Mouse (Mus musculus) liver, embryonic 13.5 days (tissue): ENCODE results near the gene Cdhr2. TPM values are rescaled to one million over a fixed set of nuclear protein-coding genes. Genes with fewer than 3 reads are reported as not detected.

Experiments
- ATAC-seq: fragments of 200-750 bp; cut with Nextera tagmentation; 2 replicates; pipeline ENCODE4 v1.8.0; 2017; ENCODE audit warnings: low read depth, mild to moderate bottlenecking, moderate number of reproducible peaks, moderate library complexity
- DNase-seq: peaks from one replicate; pipeline ENCODE4 v3.0.0; 2022
- H3K27ac ChIP-seq: fragments of 300-500 bp; sonication (generic); 2 replicates; pipeline ENCODE4 v1.5.1; 2015; ENCODE audit warnings: moderate library complexity, mild to moderate bottlenecking, inconsistent platforms
- H3K27me3 ChIP-seq: fragments of 300-500 bp; sonication (generic); 2 replicates; pipeline ENCODE4 v1.6.1; 2015; ENCODE audit warnings: mild to moderate bottlenecking, inconsistent platforms
- H3K36me3 ChIP-seq: fragments of 300-500 bp; sonication (generic); 2 replicates; pipeline ENCODE4 v1.6.1; 2015; ENCODE audit warnings: mild to moderate bottlenecking, inconsistent platforms
- H3K4me1 ChIP-seq: fragments of 300-500 bp; sonication (generic); replicated peaks from 2 replicates; pipeline ENCODE4 v1.6.1; 2015; ENCODE audit warnings: inconsistent platforms
- H3K4me2 ChIP-seq: fragments of 300-500 bp; sonication (generic); 2 replicates; pipeline ENCODE4 v1.6.1; 2015; ENCODE audit warnings: inconsistent platforms, mild to moderate bottlenecking, moderate library complexity
- H3K4me3 ChIP-seq: fragments of 300-500 bp; sonication (generic); replicated peaks from 2 replicates; pipeline ENCODE4 v1.5.1; 2015; ENCODE audit warnings: mild to moderate bottlenecking, inconsistent platforms
- H3K9ac ChIP-seq: fragments of 300-500 bp; sonication (generic); 2 replicates; pipeline ENCODE4 v1.6.1; 2015; ENCODE audit warnings: mild to moderate bottlenecking, inconsistent platforms
- H3K9me3 ChIP-seq: fragments of 300-500 bp; sonication (generic); replicated peaks from 2 replicates; pipeline ENCODE4 v1.6.1; 2016; ENCODE audit warnings: inconsistent platforms
- WGBS: fragments of 180-500 bp; shearing (Covaris S2); methylation state at CpG from one replicate; pipeline ENCODE4 v1.1.7; 2015; ENCODE audit not compliant: insufficient replicate concordance; 5-methylcytosine and 5-hydroxymethylcytosine counted together
- polyA plus RNA-seq: library from polyadenylated mRNA; unstranded; fragments of >200 nt; fragmentation: Nextera tagmentation; extraction: Ambion mirVana; gene quantifications from 2 replicates; pipeline ENCODE4 v1.2.1, GENCODE M21; 2015

Cdhr2 gene
- polyA plus RNA-seq, 1 experiment from 2014 or later: 7.8 TPM

DNA sequence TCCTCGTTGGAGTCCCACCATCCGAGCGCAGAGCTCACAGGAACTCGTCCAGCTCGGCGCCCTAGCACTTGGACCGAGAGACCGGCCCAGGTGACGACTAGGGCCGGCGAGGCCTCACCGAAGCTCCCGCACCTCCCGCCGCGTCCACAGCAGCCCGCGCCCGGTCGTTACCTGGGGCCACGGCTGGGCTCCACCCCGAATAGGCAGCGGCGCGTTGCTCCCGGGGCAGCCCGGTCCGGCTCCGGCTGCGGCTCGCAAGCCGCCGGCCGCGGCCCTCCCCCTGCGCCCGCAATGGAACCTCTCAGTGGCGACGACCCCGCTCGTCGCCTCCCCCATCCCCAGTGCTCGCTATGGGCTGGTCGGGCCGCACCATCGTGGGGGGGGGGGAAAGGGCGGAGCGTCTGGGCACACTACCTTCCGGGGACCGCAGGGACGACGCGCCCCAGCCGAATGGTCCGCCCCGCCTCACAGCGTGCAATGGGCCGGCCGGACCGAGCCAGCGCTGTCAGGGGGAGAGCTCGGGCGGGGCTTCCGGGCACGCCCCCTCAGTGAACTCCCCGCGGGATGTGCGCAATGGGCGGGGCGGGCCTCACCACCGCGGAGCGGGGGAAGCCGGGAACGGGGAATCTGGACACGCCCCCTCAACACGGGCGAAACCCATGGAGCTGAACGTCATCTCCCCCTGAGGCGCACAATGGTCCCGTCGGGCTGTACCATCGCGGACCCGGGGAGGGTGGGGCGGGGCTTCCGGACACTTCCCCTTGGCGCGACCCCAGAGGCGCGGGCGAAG lies 7.5 kb upstream of the Cdhr2 start, which contains the start of gene Rnf44:
Gene Rnf44 (minus strand): TSS at position 350 of the 790 bp plus-strand sequence.
- DNase-seq (peak; percentile 99), ATAC-seq (peak; percentile 96)
- WGBS: under 1% methylated on average over 92 of the region's 92 CpGs
- Histone ChIP-seq H3K4me1 (peaks cover 54% of the 10 kb centered on the region), H3K27ac (peak within 1 kb of the TSS; percentile 95), H3K4me3 (peak within 1 kb of the TSS; percentile 93), H3K36me3 (peaks cover 4% of the 10 kb centered on the region), H3K4me2 (peak within 1 kb of the TSS; percentile 96), H3K27me3 (no peaks in the 10 kb centered on the region), H3K9me3 (no peaks in the 10 kb centered on the region), H3K9ac (peak within 1 kb of the TSS; percentile 97)

DNA sequence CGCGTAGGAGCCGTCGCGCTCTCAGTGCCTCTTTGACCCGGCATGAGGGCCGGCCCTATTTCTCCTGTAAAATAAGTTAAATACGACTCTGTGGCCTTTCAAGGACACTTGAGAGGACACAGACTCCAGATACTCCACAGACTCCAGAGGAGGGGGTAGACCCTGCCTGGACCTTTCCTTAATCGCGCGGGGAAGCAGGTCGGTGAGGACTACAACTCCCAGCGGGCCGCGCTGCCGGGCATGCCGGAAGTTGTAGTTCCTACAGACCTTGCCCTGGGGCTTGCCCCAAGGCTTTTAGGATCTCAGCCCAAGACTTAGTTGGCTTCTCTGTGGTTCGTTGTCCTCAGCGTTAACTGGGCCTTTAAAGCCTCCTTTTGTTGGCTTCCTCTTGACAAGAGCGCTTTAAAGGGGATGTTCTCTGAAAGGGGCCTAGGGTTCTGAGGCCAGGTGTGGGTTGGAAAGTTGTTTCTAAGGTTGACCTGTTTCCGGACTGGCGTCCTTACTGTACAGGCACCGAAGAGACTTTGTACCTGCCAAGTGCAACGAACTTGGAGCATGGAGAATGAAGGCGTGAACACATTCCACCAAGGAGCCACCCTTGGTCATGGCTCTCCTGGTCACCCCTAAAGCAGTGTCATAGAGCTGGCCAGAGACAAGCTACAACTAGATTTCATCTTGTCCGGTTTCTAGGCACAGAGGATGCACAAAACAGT lies 6.8 kb upstream of the Cdhr2 start:
- peak overlapping the region; percentile 93 for H3K4me3 ChIP-seq
- H3K27me3 ChIP-seq: no peaks in the 10 kb centered on the region
- no peaks in the 10 kb centered on the region for H3K9me3 ChIP-seq
- 14% methylated on average over 26 of the region's 26 CpGs for WGBS
- peaks cover 4% of the 10 kb centered on the region for H3K36me3 ChIP-seq
- peak overlapping the region; percentile 95 for H3K27ac ChIP-seq
- peak overlapping the region; percentile 96 for H3K4me2 ChIP-seq
- peaks cover 47% of the 10 kb centered on the region for H3K4me1 ChIP-seq
- peak; percentile 71 for ATAC-seq
- H3K9ac ChIP-seq: peak overlapping the region; percentile 77
- peak; percentile 85 for DNase-seq

DNA sequence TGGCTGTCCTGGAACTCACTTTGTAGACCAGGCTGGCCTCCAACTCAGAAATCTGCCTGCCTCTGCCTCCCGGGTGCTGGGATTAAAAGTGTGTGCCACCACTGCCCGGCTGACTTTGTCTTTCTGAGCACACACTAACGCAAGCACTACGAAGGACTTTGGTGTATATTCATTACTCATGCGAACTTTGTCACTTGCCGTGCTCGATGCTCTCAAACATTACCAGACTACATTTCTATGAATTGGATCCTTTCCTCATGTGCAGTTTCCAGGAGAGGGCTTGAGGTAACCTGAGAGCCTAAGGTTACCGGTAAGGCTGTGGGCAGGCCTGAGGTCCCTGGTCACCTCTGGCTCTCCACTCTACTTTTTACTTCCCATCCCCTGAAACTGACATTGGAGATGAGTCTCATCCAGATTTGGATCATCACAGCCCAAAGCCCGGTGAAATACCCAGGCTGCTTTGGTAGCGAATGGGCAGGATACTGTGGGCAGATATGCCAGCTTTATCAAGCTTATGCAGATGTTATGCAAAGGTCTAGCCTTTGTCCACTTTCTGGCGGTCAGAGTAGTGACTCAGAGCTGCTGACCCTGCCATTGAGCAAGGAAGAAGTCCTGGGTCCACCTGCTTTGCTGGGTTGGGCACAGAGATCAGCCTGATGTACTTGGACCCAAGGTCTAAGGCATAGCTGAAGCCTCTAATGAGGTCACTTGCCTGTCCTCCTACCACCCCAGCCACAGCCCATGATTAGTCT lies 5.6 kb upstream of the Cdhr2 start:
- Histone ChIP-seq H3K27ac (no peak overlapping the region), H3K4me3 (no peak overlapping the region), H3K4me2 (0 out of 2 replicates have a peak overlapping the region, but pooled peaks have one; percentile 12), H3K9ac (no peak overlapping the region), H3K9me3 (no peaks in the 10 kb centered on the region), H3K27me3 (no peaks in the 10 kb centered on the region), H3K4me1 (peaks cover 40% of the 10 kb centered on the region), H3K36me3 (peaks cover under 1% of the 10 kb centered on the region)
- no peak for ATAC-seq
- no peak for DNase-seq
- WGBS: 76% methylated on average over 11 of the region's 11 CpGs

DNA sequence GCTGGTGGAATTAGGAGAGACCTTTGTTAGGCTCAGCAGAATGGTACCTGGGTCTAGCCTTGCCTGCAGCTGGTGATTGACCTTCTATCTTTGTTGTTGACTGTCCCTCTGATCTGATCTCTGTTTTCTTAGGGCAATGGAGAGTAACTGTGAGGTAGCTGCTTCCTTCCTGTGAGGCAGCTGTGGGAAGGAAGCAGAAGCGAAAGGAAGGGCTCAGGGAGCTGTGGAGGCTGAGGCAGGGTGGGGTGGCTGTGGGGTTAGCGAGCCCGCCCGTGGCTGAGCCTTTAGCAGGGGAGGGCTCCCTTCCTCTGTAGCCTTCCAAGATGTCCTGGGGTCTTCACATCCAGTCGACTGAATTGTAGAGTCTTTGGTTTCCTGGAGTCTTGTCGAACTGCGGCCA lies 1.2 kb downstream of the Cdhr2 start:
- no peak overlapping the region for H3K4me3 ChIP-seq
- WGBS: 46% methylated on average over 7 of the region's 7 CpGs
- no peaks in the 10 kb centered on the region for H3K9me3 ChIP-seq
- no peaks in the 10 kb centered on the region for H3K36me3 ChIP-seq
- H3K27me3 ChIP-seq: no peaks in the 10 kb centered on the region
- H3K9ac ChIP-seq: peak overlapping the region; percentile 29; the same call in 1 of the 2 replicates
- DNase-seq (no peak), ATAC-seq (no peak)
- H3K4me1 ChIP-seq: peaks cover 19% of the 10 kb centered on the region; the same call in 1 of the 2 replicates
- peak overlapping the region; percentile 27; the same call in 1 of the 2 replicates for H3K4me2 ChIP-seq
- H3K27ac ChIP-seq: no peak overlapping the region

DNA sequence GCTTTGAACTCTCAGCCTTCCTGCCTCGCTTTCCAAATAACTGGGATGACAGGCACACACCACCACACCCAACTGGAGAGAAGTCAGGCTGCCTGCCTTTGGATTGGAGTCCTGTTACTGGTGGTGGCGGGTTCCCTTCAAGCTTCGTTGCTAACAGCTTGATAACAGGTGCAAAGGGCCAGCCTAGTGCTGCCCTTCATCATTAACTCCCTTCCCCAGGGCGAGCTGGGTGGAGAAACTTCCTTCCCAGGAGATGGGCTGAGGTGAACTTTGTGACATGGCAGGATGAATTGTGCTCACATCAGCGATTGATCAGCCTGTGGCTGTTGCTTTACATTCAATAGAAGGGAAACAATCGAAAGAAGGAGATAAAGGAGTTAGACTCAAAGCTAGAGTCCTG lies 3.6 kb downstream of the Cdhr2 start:
- no peaks in the 10 kb centered on the region for H3K9me3 ChIP-seq
- no peak overlapping the region for H3K27ac ChIP-seq
- ATAC-seq: no peak
- no peak overlapping the region for H3K9ac ChIP-seq
- peaks cover 19% of the 10 kb centered on the region; the same call in 1 of the 2 replicates for H3K4me1 ChIP-seq
- 42% methylated on average over 6 of the region's 6 CpGs for WGBS
- no peak overlapping the region for H3K4me2 ChIP-seq
- no peaks in the 10 kb centered on the region for H3K27me3 ChIP-seq
- DNase-seq: no peak
- no peaks in the 10 kb centered on the region for H3K36me3 ChIP-seq
- no peak overlapping the region for H3K4me3 ChIP-seq

DNA sequence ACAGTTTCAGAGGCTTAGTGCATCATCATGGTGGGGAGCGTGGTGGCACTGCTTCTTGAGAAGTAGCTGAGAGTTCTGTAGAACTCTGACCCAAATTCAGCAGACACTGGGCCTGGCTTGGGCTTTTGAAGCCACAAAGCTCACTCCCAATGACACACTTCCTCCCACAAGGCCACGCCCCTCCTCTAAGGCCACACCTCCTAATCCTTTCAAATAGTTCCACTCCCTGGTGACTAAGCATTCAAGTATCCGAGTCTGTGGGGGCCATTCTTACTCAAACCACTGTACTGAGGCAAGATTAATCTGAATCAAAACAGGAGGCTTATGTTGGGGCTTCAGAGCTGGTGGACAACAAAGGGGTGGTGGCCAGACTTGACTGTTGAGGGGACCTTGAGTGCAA lies 9.6 kb downstream of the Cdhr2 start:
- Histone ChIP-seq H3K4me3 (no peak overlapping the region), H3K36me3 (no peaks in the 10 kb centered on the region), H3K27me3 (no peaks in the 10 kb centered on the region), H3K4me1 (0 out of 2 replicates have a peak, but pooled peaks cover 3% of the 10 kb centered on the region), H3K9me3 (0 out of 2 replicates have a peak, but pooled peaks cover 4% of the 10 kb centered on the region), H3K27ac (no peak overlapping the region), H3K9ac (no peak overlapping the region), H3K4me2 (no peak overlapping the region)
- DNase-seq (no peak), ATAC-seq (no peak)
- WGBS: 50% methylated on average over 3 of the region's 3 CpGs

DNA sequence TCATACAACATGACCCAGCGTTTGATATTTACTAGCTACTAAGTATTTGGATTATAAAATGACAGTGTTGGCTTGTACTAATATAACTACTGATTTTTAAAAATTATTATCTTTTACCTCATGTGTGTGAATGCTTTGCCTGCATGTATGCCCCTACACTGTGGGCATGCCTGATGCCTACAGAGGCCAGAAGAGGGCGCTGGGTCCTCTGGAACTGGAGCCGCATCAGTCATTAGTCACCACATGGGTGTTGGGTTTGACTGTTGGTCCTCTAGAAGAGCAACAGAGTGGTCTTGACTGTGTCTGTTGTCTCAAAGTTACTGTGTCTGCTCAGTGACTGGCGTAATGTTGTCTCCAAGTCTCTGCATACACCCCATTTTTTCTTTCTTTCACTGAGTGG lies 13.1 kb downstream of the Cdhr2 start:
- H3K27me3 ChIP-seq: no peaks in the 10 kb centered on the region

DNA sequence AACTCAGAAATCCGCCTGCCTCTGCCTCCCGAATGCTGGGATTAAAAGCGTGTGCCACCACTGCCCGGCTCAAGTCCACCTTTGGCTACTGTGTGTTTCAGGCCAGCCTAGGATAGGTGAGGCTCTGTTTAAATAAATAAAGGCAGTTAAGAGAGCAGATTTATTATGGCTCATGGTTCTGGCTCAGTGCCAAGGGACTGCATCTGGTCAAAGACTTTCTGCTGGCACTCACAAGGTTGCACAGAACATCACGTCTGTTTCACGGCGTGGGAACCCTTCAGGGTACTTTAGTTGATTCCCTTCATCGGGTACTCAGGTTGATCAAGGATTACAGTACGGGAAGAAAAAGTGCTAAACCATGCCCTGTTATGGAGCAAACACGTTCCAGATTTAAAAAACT lies 13.7 kb downstream of the Cdhr2 start:
- ATAC-seq (no peak), DNase-seq (no peak)
- Histone ChIP-seq H3K4me1 (no peaks in the 10 kb centered on the region), H3K9me3 (0 out of 2 replicates have a peak, but pooled peaks cover 4% of the 10 kb centered on the region), H3K4me3 (no peak overlapping the region), H3K9ac (no peak overlapping the region), H3K36me3 (no peaks in the 10 kb centered on the region), H3K27me3 (no peaks in the 10 kb centered on the region), H3K4me2 (no peak overlapping the region), H3K27ac (no peak overlapping the region)
- WGBS: 62% methylated on average over 10 of the region's 10 CpGs

More for the DNA sequence above, 13.1 kb downstream of the Cdhr2 start:
- 30% methylated on average over 4 of the region's 4 CpGs for WGBS
- no peaks in the 10 kb centered on the region for H3K36me3 ChIP-seq
- 0 out of 2 replicates have a peak, but pooled peaks cover 4% of the 10 kb centered on the region for H3K9me3 ChIP-seq
- H3K4me3 ChIP-seq: no peak overlapping the region
- H3K4me1 ChIP-seq: no peaks in the 10 kb centered on the region
- no peak overlapping the region for H3K27ac ChIP-seq
- H3K9ac ChIP-seq: no peak overlapping the region
- no peak for DNase-seq
- no peak overlapping the region for H3K4me2 ChIP-seq
- ATAC-seq: no peak

DNA sequence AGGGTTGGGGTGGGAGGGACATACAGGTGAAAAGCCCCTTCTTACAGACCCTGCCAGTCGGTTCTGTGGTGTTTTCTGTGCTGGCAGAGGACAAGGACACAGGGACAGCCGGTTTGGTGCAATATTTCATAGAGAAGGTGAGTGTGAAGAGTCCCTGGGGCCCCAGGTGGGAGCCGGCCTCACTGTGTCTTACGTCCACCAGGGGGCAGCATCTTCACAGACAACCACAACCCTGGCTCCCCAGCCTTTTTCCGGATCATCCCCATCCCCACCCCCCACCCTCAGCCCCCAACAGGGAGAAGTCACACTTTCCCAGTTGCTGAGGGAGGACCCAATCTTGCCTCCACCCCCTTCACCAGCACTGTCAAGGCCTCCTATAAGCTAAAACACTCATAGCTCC lies 15.7 kb downstream of the Cdhr2 start:
- peak; percentile 8 for DNase-seq
- no peak overlapping the region for H3K27ac ChIP-seq
- under 1% methylated on average over 5 of the region's 5 CpGs for WGBS
- no peak for ATAC-seq
- H3K27me3 ChIP-seq: no peaks in the 10 kb centered on the region
- H3K36me3 ChIP-seq: no peaks in the 10 kb centered on the region
- H3K9ac ChIP-seq: no peak overlapping the region
- H3K9me3 ChIP-seq: no peaks in the 10 kb centered on the region
- H3K4me3 ChIP-seq: no peak overlapping the region
- no peak overlapping the region for H3K4me2 ChIP-seq
- H3K4me1 ChIP-seq: no peaks in the 10 kb centered on the region

DNA sequence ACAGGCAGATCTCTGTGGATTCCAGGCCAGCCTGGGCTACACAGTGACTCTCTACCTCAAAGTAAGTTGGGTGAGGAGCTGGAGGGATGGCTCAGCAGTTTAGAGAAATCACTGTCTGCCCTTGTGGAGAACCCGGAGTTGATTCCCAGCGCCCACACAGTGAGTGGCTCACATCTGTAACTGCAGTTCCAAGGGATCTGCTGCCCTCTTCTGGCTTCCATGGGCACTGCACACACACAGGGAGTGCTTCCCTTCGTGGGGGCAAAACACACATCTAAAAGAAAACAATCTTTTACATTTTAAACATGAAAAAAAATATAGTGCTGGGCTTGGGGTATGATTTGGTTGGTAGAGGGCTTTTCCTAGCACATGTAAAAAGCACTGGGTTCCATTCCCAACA lies 21.9 kb downstream of the Cdhr2 start:
- H3K36me3 ChIP-seq: peaks cover 7% of the 10 kb centered on the region; the same call in 1 of the 2 replicates
- no peak overlapping the region for H3K27ac ChIP-seq
- WGBS: 74% methylated on average over 3 of the region's 3 CpGs
- no peaks in the 10 kb centered on the region for H3K27me3 ChIP-seq
- no peaks in the 10 kb centered on the region for H3K4me1 ChIP-seq
- peaks cover 7% of the 10 kb centered on the region; the same call in 1 of the 2 replicates for H3K9me3 ChIP-seq
- no peak for DNase-seq
- ATAC-seq: no peak
- no peak overlapping the region for H3K4me2 ChIP-seq
- H3K9ac ChIP-seq: no peak overlapping the region
- no peak overlapping the region for H3K4me3 ChIP-seq

DNA sequence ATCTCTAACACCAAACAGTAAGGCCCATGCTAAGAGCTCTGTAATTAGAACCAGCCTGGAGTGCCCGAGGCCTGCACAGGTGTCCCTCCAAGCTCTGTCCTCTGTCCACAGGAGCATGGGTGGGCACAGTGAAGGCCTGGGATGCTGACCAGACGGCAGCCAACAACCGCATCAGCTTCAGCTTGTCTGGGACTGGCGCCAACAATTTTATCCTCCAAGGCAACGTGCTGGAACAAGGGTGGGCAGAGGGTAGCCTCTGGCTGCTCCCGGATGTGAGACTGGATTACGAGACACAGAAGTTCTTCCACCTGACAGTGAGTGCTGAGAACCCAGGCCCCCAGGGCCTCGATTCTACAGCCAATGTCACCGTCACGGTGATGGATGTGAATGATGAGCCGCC lies 24.9 kb downstream of the Cdhr2 start:
- ATAC-seq (no peak), DNase-seq (no peak)
- H3K9ac ChIP-seq: no peak overlapping the region
- H3K27me3 ChIP-seq: no peaks in the 10 kb centered on the region
- no peak overlapping the region for H3K4me2 ChIP-seq
- H3K36me3 ChIP-seq: peaks cover 7% of the 10 kb centered on the region; the same call in 1 of the 2 replicates
- H3K9me3 ChIP-seq: peaks cover 7% of the 10 kb centered on the region; the same call in 1 of the 2 replicates
- WGBS: 62% methylated on average over 11 of the region's 11 CpGs
- H3K27ac ChIP-seq: no peak overlapping the region
- H3K4me3 ChIP-seq: no peak overlapping the region
- H3K4me1 ChIP-seq: no peaks in the 10 kb centered on the region
